Mouse (Mus musculus) G1E-ER4 (cell line): ENCODE results near the gene Qpct. TPM values are rescaled to one million over a fixed set of nuclear protein-coding genes. Genes with fewer than 3 reads are reported as not detected.

Experiments
- GATA1 ChIP-seq: IDR thresholded peaks from one replicate; pipeline ENCODE4 v1.8.0; 2012; ENCODE audit warnings: low read length, inconsistent platforms
- polyA plus RNA-seq: library from polyadenylated mRNA; stranded (reverse); fragments of >175 nt; gene quantifications from 2 replicates; pipeline ENCODE4 v1.2.3, GENCODE M21; 2012

Gene Qpct
- polyA plus RNA-seq, 1 experiment: not detected

GRCm38 (mm10) chr17:79120269-79120668 lies 68.6 kb downstream of the Qpct start:
- no peak for TF ChIP-seq GATA1

- no peak for TF ChIP-seq GATA1
Measured at GRCm38 (mm10) chr17:79133740-79134139, 82.0 kb downstream of the Qpct start.

- no peak for TF ChIP-seq GATA1
Measured at GRCm38 (mm10) chr17:79135826-79136225, 84.1 kb downstream of the Qpct start.

- TF ChIP-seq GATA1: no peak
Measured at GRCm38 (mm10) chr17:79136401-79136800, 84.7 kb downstream of the Qpct start.

Other genes with a start within 250 kb of the Qpct start
- gene Heatr5b, start 216.5 kb upstream of the Qpct start, polyA plus RNA-seq: 1.5 and 5.1 TPM in 2 replicates
- gene Gpatch11, start 216.3 kb upstream of the Qpct start, polyA plus RNA-seq: 0.90 and 4.0 TPM in 2 replicates
- gene Eif2ak2, start 169.3 kb upstream of the Qpct start, polyA plus RNA-seq: 15.3 and 21.7 TPM in 2 replicates
- not detected in 2 replicates for gene Sult6b1, start 144.9 kb upstream of the Qpct start, polyA plus RNA-seq
- 3.6 and 4.9 TPM in 2 replicates for gene Cebpzos, start 135.4 kb upstream of the Qpct start, polyA plus RNA-seq
- gene Cebpz, start 114.8 kb upstream of the Qpct start, polyA plus RNA-seq: 41.7 and 47.2 TPM in 2 replicates
- gene Ndufaf7, start 114.8 kb upstream of the Qpct start, polyA plus RNA-seq: 1.1 and 3.0 TPM in 2 replicates
- gene Prkd3, start 31.1 kb upstream of the Qpct start, polyA plus RNA-seq: not detected in 2 replicates